Mouse (Mus musculus): ENCODE measurements around the gene Cyp20a1. TPM values are rescaled to one million over a fixed set of nuclear protein-coding genes. Genes with fewer than 3 reads are reported as not detected.

Gene Cyp20a1
- polyA plus RNA-seq (2021; fragmentation: Nextera tagmentation) = 11.1 and 12.2 TPM in 2 replicates
- long read RNA-seq, experiment 1, transcript Cyp20a1-201 (13 exons, 2,223 nt) = major isoform, 58 of 83 reads
- long read RNA-seq, experiment 1, transcript Cyp20a1-203 (12 exons, 2,056 nt) = minor isoform, 9 of 83 reads
- long read RNA-seq, experiment 1, partial matches to known transcripts = 4 of 83 reads
- long read RNA-seq, experiment 1, other reads (novel, unspliced or antisense) = 11 of 83 reads
- long read RNA-seq, experiment 2, transcript Cyp20a1-201 (13 exons, 2,223 nt) = major isoform, 19 of 28 reads
- long read RNA-seq, experiment 2, partial matches to known transcripts = 1 of 28 reads
- long read RNA-seq, experiment 2, other reads (novel, unspliced or antisense) = 5 of 28 reads

DNA sequence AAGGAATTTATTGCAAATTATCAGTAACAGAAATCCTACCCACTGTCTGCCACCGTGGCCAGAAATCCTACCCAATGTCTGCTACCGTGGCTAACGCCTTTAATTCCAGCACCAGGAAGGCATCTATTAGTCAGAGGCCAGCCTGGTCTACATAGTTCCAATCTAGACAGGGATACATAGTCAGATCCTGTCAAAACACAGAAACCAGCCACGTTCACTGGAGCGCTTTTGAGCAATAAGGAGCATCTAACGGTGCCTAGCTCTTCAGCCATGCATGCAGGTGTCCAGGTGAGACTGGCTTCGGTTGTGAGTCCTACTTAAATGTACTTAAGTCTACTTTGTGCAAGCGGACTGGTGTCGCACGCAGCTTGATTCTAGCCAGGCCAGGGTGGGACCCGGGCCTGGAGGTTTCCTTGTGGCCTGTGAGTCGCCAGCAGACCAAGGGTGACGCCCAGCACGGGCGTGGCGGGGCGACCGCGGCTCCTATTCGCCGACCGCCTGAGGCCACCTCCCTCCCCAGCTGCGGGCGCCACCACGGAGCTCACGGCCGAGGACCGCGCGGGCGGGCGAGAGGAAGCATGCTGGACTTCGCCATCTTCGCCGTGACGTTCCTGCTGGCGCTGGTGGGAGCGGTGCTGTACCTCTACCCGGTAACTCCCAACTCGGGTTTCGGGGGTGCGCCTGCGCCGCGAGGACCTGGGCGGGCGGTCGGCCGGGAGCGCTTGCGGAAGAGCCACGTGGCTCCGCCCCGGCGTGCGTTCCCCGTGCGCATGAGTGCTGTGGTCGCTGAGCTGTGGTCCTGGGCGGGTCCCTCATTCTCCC is at the start of gene Cyp20a1:
Gene Cyp20a1, plus strand, starts transcription at position 516 of the 822 bp plus-strand sequence.

GRCm38 (mm10) chr1:60409168-60409828 is 66.2 kb downstream of the Cyp20a1 start, which contains the start of gene Abi2:
Abi2 (plus strand) TSS chr1:60409619.

Other genes starting within 250 kb of the Cyp20a1 start
- gene Carf, start 245.1 kb upstream of the Cyp20a1 start, polyA plus RNA-seq (2021; fragmentation: Nextera tagmentation) = 13.0 and 13.4 TPM in 2 replicates
- gene Wdr12, start 244.7 kb upstream of the Cyp20a1 start, polyA plus RNA-seq (2021; fragmentation: Nextera tagmentation) = 28.0 and 37.4 TPM in 2 replicates
- gene Nbeal1, start 162.7 kb upstream of the Cyp20a1 start, polyA plus RNA-seq (2021; fragmentation: Nextera tagmentation) = 4.5 and 5.2 TPM in 2 replicates
- 47.0 and 71.2 TPM in 2 replicates for gene Abi2, start 66.3 kb downstream of the Cyp20a1 start, polyA plus RNA-seq (2021; fragmentation: Nextera tagmentation)
- 14.5 and 26.6 TPM in 2 replicates for gene Raph1, start 223.8 kb downstream of the Cyp20a1 start, polyA plus RNA-seq (2021; fragmentation: Nextera tagmentation)

Measured in left cerebral cortex, adult 6 months (tissue).